Mouse (Mus musculus) right cerebral cortex, postnatal 36 days (tissue): Measurements from ENCODE around the gene Ttc32.

Experiments
- DNase-seq, 2 experiments: peaks; one replicate each; pipeline ENCODE4 v3.0.0; 2022; ENCODE audit warnings: low spot score in 2 of 2, mixed read lengths in 1 of 2

Ttc32 gene

GRCm38 (mm10) chr12:9046674-9047073 is 16.9 kb downstream of the Ttc32 start:
- DNase-seq: no peak

GRCm38 (mm10) chr12:9048090-9048489 is 18.3 kb downstream of the Ttc32 start:
- no peak for DNase-seq

DNA sequence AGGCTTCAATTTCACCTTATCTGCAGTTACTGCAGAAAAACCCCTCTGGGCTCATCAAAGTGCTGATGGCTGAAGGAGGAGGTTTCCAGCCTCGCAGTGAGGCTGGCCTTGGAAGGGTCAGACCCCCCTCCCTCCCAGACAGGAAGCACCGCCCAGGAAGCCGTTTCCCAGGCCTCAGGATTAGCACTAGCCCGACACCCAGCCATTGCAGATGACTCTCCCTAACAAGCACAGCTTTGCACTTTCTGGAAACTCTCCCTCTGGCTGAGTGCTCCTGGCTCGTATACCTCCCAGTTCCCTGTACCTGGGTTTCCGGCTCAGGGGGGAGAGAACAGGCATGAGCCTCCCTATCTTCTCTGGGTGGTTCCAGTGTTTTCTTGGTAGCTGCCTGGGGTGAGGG is 21.0 kb downstream of the Ttc32 start:
- no peak for DNase-seq

DNA sequence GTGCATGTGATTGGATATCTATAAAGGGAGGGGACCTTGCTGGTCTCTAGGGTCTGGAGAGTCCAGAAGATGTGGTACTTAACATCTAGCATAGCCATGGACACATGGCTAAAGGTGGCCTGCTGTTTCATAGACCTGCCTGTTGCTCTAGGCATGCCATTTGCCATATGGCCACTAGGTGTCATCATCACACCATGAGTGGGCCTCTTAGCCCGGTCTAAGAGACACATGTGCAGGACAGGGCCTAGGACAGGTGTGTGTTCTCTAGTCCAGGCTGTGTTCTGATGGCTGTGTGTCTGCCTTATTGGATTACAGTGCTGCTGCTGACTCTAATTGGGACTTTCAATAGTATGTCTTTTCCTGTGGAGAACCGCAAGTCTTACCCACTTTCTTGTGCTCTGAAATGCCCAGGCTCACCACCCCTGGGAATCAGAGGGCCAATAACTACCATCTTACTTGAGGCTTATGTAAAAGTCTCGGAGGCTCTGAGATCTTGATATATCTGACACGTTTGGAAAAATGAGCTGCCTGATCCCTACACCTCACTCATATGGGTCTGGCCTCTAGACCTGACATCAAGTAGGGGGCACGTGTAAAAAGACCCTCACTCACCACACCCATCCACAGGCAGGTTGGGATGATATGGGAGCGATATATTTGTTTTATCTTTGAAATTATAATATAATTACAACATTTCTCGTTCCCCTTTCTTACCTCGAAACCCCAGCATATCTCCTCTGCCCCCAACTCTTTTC is 22.5 kb downstream of the Ttc32 start:
- peak; percentile 52 to 53 for DNase-seq

DNA sequence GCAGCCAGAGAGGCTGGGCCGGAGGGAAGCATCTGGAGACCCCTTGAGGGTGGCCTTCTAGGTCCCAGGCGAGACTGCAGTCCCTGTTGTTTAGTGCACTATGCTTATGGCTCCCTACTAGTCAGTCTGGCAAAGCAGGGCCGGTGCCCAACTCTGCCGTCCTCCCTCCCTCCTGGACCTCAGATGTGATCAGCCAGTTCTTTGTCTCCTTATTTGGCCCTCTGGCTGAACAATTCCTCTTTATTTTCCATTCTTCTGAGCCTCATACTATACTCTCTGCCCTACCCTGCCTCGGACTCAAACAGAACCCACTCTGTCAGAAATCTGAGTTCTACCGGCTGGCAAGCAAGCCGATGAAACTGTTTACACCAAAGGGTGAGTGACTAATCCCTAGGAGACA is 23.5 kb downstream of the Ttc32 start:
- DNase-seq: no peak

GRCm38 (mm10) chr12:9054012-9054411 is 24.2 kb downstream of the Ttc32 start:
- no peak for DNase-seq

- no peak for DNase-seq
These were observed 25.5 kb downstream of the Ttc32 start for GRCm38 (mm10) chr12:9055269-9055668.

DNA sequence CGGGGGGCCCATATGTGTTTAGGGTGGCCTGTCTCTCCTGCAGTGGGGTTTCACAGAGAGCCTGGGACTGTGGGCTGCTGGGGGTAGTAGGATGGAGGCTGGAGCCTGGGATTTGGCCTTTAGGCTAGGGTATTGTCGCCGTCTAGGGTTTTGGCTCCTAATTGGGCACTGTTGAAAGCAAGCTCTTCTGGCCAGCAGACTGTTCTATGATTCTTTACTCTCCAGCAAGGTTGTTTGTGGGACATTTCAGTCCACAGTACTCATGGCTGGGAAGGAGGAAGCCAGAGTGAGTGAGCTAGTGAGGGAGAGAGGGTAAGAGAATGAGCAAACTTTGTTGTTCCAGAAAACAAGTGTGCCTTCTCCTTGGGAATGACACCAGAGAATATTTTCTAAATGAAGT is 29.7 kb downstream of the Ttc32 start:
- DNase-seq: no peak

GRCm38 (mm10) chr12:9059965-9060364 is 30.2 kb downstream of the Ttc32 start:
- no peak for DNase-seq

DNA sequence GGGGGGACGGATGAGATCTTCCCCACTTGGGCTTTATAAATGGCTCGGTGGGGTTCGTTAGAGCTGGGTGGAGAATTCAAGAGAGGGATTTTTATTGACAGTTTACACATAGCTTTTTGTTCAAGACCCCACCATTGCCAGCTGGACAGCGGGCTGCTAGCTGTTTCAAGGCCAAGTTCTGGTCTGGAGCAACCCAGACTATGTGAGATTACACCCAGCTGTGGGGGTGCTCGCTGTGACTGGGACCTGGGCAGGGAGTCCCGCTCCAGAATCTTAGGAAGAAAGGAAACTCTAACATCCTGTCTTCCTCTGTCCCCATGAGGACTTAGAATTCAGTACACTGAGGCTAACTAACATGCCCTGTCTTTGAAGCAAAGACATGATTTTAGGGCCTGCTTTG is 33.8 kb downstream of the Ttc32 start:
- DNase-seq: no peak

DNA sequence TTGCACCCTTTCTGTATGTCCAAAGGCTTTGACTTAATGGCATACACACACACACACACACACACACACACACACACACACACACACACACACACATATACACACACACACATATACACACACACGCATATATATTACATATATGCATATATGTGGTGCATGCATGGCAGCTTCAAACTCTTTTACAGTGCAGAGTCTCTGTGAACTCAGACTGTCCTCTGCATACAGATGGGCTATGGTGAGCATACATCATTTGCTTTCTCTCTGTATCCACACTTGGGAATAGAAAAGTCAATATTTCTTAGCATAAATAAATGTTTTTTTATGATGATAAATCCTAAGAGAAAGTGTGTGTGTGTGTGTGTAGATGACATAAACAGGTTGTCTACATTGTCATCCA is 41.3 kb downstream of the Ttc32 start:
- no peak for DNase-seq

GRCm38 (mm10) chr12:9071493-9071892 is 41.7 kb downstream of the Ttc32 start:
- no peak for DNase-seq

DNA sequence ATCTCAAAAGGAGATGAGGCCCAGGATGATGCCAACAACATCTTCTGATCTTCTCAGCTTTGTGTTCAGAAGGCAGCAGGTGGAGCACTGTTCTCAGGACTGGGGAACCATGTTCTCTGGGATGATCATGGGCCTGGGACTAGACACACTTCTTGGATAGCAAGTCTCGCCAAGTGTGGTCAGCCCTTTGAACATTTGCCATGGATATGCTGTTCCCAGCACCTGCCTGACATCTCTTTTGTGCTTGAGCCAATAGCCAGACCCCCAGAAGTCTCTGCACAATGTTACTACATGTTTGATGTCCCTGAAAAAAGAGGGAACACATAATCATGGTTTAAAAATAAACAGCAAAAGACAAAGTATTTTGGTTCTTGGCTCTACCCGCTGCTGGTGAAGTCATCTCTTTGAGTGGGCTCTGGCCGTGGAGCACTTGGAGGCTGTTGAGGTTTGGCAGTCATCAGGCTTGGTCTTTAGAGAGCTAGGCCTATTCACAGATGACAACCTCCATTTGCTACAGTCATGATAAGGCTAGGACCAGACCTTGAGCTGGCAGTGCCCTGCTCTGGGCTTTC is 47.8 kb downstream of the Ttc32 start:
- DNase-seq: no peak

DNA sequence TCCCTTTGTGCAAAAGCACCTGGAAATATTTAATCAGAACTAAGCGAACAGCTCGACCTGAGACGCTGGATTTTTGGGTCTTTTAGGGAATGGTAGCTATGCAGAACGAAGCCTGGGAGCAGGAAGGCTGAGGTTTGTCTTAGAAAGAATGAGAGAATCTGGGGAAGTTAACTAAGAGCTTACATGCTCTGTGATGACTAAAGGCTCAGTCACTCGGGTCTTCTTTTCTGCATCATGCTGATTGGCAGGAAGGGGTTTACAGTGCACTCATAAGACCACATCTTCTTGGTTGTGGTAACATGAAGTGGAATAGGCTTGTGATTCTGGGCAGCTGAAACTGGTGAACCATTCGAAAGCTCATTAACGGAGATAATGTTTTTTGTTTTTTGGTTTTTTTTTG is 60.4 kb downstream of the Ttc32 start:
- DNase-seq: no peak
